Mouse (Mus musculus): ENCODE measurements around the gene Ap3b1.

Ap3b1 gene

GRCm38 (mm10) chr13:94537336-94537735 is 178.6 kb downstream of the Ap3b1 start:
- DNase-seq (ENCODE audit: low read depth, low spot score), result no peak

- no peak for DNase-seq (ENCODE audit: low read depth, low spot score)
These were observed 181.3 kb downstream of the Ap3b1 start for GRCm38 (mm10) chr13:94539851-94540646.

GRCm38 (mm10) chr13:94542061-94542460 is 183.3 kb downstream of the Ap3b1 start:
- DNase-seq (ENCODE audit: low read depth, low spot score), result no peak

GRCm38 (mm10) chr13:94544211-94544610 is 185.5 kb downstream of the Ap3b1 start:
- no peak for DNase-seq (ENCODE audit: low read depth, low spot score)

GRCm38 (mm10) chr13:94545739-94546138 is 187.0 kb downstream of the Ap3b1 start:
- peak; percentile 56 for DNase-seq (ENCODE audit: low read depth, low spot score)

GRCm38 (mm10) chr13:94546246-94546645 is 187.5 kb downstream of the Ap3b1 start:
- no peak for DNase-seq (ENCODE audit: low read depth, low spot score)

- no peak for DNase-seq (ENCODE audit: low read depth, low spot score)
These were observed 190.8 kb downstream of the Ap3b1 start for GRCm38 (mm10) chr13:94549580-94549979.

- DNase-seq (ENCODE audit: low read depth, low spot score), result no peak
These were observed 191.3 kb downstream of the Ap3b1 start for GRCm38 (mm10) chr13:94550037-94550436.

- peak; percentile 80 for DNase-seq (ENCODE audit: low read depth, low spot score)
These were observed 201.3 kb downstream of the Ap3b1 start for GRCm38 (mm10) chr13:94560011-94560410.

GRCm38 (mm10) chr13:94560878-94561277 is 202.1 kb downstream of the Ap3b1 start:
- no peak for DNase-seq (ENCODE audit: low read depth, low spot score)

- peak; percentile 22 for DNase-seq (ENCODE audit: low read depth, low spot score)
These were observed 204.0 kb downstream of the Ap3b1 start for GRCm38 (mm10) chr13:94562652-94563339.

- no peak for DNase-seq (ENCODE audit: low read depth, low spot score)
These were observed 205.1 kb downstream of the Ap3b1 start for GRCm38 (mm10) chr13:94563836-94564235.

- no peak for DNase-seq (ENCODE audit: low read depth, low spot score)
These were observed 205.7 kb downstream of the Ap3b1 start for GRCm38 (mm10) chr13:94564351-94564994.

GRCm38 (mm10) chr13:94565176-94565575 is 206.4 kb downstream of the Ap3b1 start:
- DNase-seq (ENCODE audit: low read depth, low spot score), result no peak

- DNase-seq (ENCODE audit: low read depth, low spot score), result no peak
These were observed 206.9 kb downstream of the Ap3b1 start for GRCm38 (mm10) chr13:94565616-94566015.

GRCm38 (mm10) chr13:94567739-94568138 is 209.0 kb downstream of the Ap3b1 start:
- no peak for DNase-seq (ENCODE audit: low read depth, low spot score)

GRCm38 (mm10) chr13:94571001-94571400 is 212.2 kb downstream of the Ap3b1 start:
- no peak for DNase-seq (ENCODE audit: low read depth, low spot score)

- DNase-seq (ENCODE audit: low read depth, low spot score), result no peak
These were observed 214.6 kb downstream of the Ap3b1 start for GRCm38 (mm10) chr13:94573356-94573755.

- DNase-seq (ENCODE audit: low read depth, low spot score), result no peak
These were observed 215.1 kb downstream of the Ap3b1 start for GRCm38 (mm10) chr13:94573833-94574232.

GRCm38 (mm10) chr13:94575607-94576398 is 217.0 kb downstream of the Ap3b1 start:
- DNase-seq (ENCODE audit: low read depth, low spot score), result peak; percentile 71

- peak; percentile 16 for DNase-seq (ENCODE audit: low read depth, low spot score)
These were observed 217.8 kb downstream of the Ap3b1 start for GRCm38 (mm10) chr13:94576399-94577176.

Measured in ZHBTc4 (cell line).